Mouse (Mus musculus) heart, adult 9 months (tissue): ENCODE measurements around the gene Cnnm4.

Experiments used
- DNase-seq, 2 experiments: peaks; one replicate each; pipeline ENCODE4 v3.0.0; 2022; ENCODE audit warnings: low spot score in 2 of 2

The Cnnm4 gene

DNA sequence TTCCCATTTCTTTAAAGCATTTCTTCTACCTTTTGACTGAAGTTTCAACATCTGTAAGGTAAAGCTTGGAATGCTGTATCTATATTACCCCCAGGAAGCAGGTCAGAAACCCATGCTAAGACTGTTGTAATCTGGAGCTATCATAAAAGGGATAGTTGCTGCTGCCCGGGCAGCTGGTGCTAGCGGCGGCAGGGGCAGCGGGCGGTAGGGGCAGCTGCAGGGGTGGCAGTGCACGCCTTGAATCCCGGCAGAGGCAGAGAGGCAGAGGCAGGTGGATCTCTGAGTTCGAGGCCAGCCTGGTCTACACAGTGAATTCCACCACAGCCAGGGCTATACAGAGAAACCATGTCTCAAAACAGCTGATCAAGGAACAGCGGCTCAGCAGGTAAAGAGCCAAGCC, 71.5 kb downstream of the Cnnm4 start:
- DNase-seq = no peak

- DNase-seq = no peak
Observed at GRCm38 (mm10) chr1:36545382-36545781, 74.0 kb downstream of the Cnnm4 start.

DNA sequence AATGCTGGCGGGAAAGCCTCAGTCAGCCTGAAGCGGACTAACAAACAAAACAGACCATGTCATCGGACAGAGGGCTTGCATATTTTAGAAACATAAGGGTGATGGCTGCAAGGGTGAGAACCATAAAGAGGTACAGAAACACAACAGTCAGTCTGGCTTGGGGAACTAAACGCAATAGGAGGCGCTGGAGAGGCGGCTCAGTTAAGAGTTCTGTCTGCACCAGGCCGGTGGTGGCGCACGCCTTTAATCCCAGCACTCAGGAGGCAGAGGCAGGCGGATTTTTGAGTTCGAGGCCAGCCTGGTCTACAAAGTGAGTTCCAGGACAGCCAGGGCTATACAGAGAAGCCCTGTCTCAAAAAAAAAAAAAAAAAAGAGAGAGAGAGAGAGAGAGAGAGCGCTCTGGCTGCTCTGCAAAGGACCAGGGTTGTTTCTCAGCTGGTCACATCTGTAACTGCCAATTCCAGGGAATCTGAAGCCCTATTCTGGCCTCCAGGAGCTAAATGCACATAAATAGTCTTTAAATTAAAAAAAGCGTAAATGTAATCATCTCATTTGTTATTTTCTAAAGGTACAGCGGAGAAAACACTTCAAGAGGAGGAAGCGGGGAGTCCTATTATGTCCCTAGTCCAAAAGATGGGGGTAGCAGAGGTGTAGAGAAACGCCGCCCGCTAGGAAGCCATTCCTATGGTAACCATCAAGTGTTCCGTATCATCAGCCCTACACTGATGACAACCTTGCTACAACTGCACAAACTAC, 74.6 kb downstream of the Cnnm4 start:
- no peak for DNase-seq

DNA sequence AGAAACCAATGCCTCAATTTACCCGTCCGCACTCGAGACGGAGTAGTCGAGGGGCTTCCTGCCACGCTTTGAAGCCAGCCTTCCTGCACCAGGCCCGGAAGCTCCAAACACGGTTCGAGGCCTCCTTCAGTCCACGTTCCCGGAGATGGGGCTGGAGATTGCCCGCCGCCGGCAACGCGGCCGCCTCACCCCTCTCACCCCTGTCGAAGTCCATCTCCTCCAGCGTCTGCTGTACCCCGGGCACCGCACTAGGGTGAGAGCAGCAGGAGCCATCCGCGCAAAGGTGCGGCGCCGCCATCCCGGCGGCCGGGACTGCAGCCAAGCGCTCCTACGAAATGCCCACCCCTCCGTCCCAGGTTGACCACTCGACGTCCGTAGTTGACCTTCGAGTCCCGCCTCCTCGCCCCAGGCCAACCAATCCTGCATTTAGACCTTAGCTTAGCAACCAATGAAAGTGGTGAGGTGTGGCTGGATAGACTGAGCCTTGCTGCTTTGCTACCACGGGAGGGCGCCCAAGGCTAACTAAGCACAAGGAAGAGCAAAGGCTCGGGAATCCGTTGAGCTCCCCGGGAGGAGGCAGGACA, 75.6 kb downstream of the Cnnm4 start, which contains the start of gene Ankrd39:
Gene Ankrd39 (minus strand): TSS at position 558 of the 584 bp plus-strand sequence.
- peak; percentile 99 for DNase-seq

GRCm38 (mm10) chr1:36547981-36548598, 76.7 kb downstream of the Cnnm4 start:
- peak in 1 of 2 experiments; percentile 55 for DNase-seq

DNA sequence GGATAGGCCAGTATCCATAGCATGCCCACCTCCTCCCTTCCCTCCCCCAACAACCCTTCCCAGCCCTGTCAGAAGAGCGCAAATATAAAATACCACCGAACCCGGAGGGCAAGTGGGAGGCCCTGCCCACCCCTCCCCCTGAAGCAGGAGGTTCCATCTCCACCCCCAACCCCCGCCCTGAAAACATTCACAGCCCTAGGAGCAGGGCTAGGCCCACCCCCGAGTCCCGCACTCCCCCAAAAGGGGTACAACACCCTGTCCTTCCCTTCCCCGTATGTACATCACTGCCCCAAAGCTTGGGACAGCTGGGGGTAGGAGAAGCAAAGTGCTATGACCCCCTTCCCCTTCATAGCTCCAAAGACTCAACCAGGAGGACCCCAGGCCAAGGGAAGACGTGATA, 77.4 kb downstream of the Cnnm4 start:
- DNase-seq = no peak

DNA sequence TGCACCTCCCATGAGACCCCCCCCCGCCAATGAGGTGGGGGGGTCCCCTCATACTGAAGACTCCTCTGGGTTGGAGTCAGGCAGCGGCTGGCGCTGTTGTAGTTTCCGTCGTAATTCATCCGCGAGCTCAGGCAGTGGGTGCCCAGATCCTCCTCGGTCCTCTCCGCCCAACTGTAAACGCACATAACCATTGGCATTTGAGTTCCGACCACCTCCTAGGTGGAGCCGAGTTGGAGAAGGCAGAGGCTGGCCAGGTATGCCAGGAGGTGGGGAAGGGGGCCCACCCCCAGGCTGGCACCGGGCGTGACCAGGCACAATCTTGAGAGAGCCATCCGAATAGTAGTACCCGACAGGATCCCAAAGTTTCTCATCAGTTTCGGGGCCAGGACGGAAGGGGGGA, 78.1 kb downstream of the Cnnm4 start:
- DNase-seq = no peak

GRCm38 (mm10) chr1:36550075-36550863, 78.8 kb downstream of the Cnnm4 start:
- no peak for DNase-seq

DNA sequence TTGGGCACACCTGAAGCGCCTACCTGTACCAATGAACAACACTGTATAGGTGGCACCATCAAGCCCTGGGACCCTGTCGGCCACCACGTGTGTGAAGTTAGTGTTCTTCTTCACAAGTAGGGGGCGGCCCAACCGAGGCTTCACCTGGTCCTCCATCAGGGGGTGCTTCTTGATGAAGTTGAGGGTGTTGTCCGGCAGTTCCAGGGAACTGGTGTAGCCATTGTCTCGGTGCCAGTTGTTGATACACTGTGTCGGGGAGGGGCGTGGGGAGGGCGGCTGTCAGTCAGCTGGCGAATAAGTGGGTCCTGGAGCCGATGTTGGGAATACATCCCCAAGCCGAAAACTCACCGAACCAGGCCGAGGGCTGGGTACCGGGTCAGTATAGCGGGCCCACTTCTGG, 80.5 kb downstream of the Cnnm4 start:
- no peak for DNase-seq

GRCm38 (mm10) chr1:36552506-36552905, 81.1 kb downstream of the Cnnm4 start:
- no peak for DNase-seq

DNA sequence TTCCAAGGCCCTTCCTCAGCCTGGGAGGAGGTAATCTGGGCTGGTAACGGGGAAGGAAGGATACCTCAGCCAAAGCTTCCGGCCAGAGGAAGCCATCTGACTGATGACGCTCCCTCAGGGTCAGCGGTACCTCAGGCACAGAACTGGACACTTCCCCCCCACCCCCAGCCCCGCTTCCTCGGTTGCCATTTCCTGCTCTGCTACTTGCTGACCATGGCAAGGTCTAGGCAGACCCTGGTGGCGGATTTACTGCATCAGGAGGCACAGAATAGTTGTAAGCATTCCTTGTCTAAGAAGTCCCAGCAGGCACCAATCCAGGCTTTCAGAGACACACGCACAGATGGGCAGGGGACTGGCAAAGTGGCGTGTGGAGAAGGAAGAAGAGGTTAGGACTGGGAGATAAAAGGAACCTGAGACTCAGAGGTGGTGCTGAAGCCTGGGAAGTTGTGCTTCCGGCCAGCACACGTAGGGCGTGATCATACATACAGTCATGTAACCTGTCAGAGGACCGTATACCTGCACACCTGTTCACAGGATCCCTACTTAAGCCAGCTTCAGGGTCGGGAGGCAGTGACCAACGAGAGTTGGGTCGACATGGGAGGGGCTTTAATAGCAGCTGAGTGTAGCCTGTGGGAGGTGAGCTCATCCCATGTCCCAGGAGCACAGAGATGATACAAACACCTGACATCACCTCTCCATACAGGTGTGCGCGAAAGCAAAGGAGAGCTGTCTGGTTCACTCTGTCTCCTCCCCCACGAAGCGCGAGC, 83.4 kb downstream of the Cnnm4 start:
- DNase-seq = peak in 1 of 2 experiments; percentile 73

DNA sequence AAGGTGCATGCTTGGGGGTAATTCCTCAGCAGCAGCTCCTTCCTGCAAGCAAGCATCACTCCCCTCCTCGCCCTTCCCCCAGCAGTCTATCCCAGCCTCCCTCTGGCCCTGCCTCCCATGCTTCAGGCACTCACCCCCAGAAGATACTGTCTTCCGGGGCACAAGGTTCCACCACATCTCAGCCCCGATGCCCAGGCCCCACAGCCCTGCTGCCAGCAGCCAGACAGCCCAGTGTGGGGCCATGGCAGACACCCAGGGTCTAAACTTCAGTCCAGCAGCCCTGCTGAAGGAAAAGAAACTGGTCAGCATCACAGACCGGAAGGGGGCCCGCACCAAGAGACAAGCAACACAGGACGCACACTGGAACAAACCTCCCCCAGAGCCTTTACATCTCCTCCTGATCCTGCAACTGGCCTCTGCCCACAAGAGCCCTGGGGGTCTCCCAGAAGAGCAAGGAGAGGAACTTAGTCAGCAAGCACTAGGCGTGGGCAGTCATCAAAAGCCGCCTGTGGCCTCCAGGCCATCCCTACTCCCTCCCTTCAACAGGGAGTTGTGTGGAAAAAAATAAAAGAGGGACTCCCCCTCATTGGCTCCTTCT, 84.5 kb downstream of the Cnnm4 start:
- DNase-seq = peak in 1 of 2 experiments; percentile 56

DNA sequence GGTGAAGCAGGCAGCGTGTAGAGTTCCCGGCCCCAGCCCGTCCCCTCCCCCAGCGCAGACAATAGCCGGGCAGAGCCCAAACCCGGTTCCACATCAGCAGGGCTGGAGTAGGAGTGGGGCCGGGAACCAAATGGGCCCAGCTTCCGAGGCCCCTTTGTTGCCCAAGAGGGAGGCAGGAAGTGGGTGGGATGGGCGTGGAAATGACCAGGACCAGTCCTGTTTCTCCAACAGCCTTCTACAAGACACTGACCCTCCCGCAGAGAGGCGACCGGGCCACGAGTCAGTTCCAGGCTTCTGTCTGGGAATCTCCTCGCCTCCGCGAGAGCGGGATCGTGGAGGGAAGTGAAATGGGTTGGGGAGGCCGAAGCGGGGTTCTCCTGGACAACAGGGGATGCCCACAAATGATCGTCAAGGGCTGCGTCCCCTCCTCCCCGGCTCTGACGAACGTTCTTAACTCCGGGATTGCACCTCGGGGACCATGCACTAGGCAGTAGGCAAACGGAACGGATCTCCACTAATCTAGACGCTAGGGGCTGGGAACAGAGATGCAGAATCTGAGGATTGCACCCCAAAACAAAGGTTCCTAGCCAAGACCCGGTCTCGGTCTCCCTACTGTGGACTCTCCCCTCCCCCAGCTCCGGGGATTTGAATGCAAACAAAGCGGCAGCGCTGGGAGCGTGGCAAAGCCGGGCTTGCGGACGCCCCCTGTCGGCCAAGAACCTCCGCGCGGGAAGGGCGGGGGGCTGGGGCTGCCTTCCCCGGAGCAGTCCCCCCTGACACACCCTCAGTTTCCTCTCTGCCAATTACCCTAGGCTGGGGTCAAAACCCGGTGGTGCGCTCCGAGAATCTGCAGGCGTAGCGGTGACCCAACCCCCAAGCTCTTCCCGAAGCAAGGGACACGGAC, 85.4 kb downstream of the Cnnm4 start:
- DNase-seq = peak; percentile 93 to 95

GRCm38 (mm10) chr1:36557457-36558011, 86.1 kb downstream of the Cnnm4 start:
- DNase-seq = peak; percentile 89 to 90
